Mouse (Mus musculus): Measurements from ENCODE around the gene Nab2. TPM values are rescaled to one million over a fixed set of nuclear protein-coding genes. Genes with fewer than 3 reads are reported as not detected.
A peak's percentile ranks its signal among the peaks of the same experiment; 100 is the strongest.

Gene Nab2
- polyA plus RNA-seq, 1 experiment from 2014 or later: 4.6 TPM

DNA sequence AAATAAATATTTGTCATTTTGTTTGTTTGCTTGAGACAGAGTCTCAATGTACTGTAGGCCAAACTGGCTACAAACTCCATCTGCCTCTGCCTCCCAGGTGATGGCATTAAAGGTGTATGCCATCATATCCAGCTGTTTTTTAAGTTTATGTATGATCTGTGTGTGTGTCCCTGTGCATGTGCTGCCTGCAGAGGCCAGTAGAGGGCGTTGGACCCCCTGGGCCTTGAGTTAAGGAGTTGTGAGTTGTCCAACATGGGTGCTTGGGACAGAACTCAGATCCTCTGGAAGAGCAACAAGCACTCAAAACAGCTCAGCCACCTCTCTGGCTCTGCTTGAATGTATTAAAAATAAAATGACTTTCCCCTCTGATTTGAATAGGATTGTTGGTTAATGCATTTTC lies 22.7 kb upstream of the Nab2 start:
- no peaks in the 10 kb centered on the region for H3K9me3 ChIP-seq
- no peak for ATAC-seq (ENCODE audit: low FRiP score)
- no peak overlapping the region for H3K9ac ChIP-seq
- peaks cover 46% of the 10 kb centered on the region for H3K36me3 ChIP-seq (replicated peaks)
- H3K4me2 ChIP-seq: no peak overlapping the region
- no peaks in the 10 kb centered on the region for H3K4me1 ChIP-seq
- H3K27me3 ChIP-seq: no peaks in the 10 kb centered on the region
- no peak overlapping the region for H3K27ac ChIP-seq
- WGBS: 45% methylated on average over 1 of the region's 1 CpGs
- no peak overlapping the region for H3K4me3 ChIP-seq (replicated peaks)

DNA sequence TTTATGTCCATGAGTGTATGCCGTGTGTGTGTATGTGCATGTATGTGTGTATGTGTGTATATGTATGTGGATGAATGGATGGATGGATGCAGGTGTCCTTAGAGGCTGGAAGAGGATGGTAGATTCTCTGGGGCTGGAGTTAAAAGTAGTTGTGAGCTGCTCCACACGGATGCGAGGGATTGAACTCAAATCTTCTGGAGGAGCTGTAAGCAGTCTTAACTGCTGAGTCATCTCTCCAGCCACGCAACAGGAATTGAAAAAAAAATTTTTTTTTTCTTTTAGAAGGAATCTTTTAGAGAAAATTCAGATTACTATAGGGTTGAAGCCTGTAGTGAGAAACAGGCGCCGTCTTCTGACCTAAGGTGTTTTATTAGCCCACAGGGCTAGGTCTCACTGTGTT lies 14.5 kb upstream of the Nab2 start:
- Histone ChIP-seq H3K9me3 (no peaks in the 10 kb centered on the region), H3K36me3 (replicated peaks) (no peaks in the 10 kb centered on the region), H3K4me3 (replicated peaks) (no peak overlapping the region), H3K4me2 (no peak overlapping the region), H3K27me3 (no peaks in the 10 kb centered on the region), H3K4me1 (peaks cover 7% of the 10 kb centered on the region), H3K27ac (no peak overlapping the region), H3K9ac (no peak overlapping the region)
- WGBS: 96% methylated on average over 6 of the region's 6 CpGs
- ATAC-seq (ENCODE audit: low FRiP score): no peak

DNA sequence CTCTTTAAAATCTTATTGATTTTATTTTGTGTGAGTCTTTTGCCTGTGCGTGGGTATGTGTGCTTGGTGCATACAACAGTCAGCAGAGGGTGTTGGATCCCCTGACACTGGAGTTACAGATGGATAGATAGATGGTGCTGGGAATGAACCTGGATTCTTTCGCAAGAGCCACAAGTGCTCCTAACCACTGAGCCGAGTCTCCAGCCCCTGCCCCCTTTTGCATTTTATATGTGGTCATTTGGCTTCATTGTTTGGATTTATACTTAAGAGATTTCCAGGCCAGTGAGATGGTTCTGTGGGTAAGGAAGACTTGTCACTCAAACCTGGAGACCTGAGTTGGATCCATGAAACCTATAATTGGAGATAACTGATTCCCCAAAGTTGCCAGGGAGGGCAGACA lies 11.5 kb upstream of the Nab2 start:
- no peak for ATAC-seq (ENCODE audit: low FRiP score)
- Histone ChIP-seq H3K4me1 (peaks cover 11% of the 10 kb centered on the region), H3K27me3 (no peaks in the 10 kb centered on the region), H3K9me3 (no peaks in the 10 kb centered on the region), H3K4me3 (replicated peaks) (no peak overlapping the region), H3K9ac (no peak overlapping the region), H3K4me2 (no peak overlapping the region), H3K27ac (no peak overlapping the region), H3K36me3 (replicated peaks) (no peaks in the 10 kb centered on the region)
- WGBS: 92% methylated on average over 3 of the region's 3 CpGs

DNA sequence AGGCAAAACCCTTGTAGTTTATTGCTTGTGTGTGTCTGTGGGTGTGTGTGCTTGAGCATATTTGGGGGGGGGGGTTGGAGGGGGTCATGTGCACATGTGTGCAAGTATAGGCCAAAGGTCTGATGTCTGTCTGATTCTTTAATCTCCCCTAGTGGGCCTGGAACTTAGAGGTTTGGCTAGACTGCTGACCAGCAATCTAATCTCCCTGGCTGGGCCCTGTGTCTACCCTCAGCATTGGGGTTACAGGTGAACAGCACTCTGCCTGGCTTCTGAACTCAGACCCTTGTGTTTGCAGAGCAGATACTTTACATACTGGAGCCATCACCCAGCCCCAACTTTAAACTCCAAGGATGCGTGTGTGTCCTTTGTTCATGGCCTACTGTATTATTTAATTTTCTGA lies 10.8 kb upstream of the Nab2 start:
- Histone ChIP-seq H3K27me3 (no peaks in the 10 kb centered on the region), H3K4me2 (no peak overlapping the region), H3K4me1 (peaks cover 11% of the 10 kb centered on the region), H3K9me3 (no peaks in the 10 kb centered on the region), H3K4me3 (replicated peaks) (no peak overlapping the region), H3K27ac (no peak overlapping the region), H3K9ac (no peak overlapping the region), H3K36me3 (replicated peaks) (no peaks in the 10 kb centered on the region)
- no peak for ATAC-seq (ENCODE audit: low FRiP score)
- 80% methylated on average over 1 of the region's 1 CpGs for WGBS

DNA sequence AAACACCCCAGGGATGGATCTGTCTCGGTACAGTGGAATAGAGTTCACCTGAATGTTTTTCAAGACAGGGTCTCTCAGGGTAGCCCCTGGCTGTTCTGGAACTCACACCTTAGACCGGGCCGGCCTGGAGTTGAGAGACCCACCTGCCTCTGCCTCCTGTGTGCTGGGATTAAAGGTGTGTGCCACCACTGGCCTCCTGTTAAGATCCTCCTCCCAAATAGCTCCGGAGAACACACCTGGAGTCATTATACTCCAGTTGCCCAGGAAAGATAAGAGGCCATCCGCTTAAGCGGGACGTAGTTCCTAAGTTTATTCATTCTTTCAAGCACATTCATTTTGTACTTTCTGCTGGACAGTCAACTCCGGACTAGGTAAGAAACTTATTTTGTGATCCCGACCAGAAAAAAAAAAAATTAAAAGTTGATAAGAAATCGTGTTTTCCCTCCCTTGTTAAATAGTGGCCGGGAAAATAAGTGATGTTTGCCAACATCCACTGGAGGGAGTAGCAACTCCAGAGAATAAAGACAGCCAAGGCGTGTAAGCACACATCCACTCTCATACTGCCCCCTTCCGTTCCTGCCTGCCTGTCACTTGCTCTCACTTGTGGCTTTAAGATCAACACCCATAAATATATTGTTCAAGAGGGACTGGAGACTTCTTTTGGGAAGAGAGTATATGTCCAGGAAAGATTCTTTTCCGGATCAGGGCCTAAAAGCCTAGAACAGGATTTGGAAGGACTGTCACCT lies 9.4 kb upstream of the Nab2 start:
- peaks cover 11% of the 10 kb centered on the region for H3K4me1 ChIP-seq
- H3K9me3 ChIP-seq: no peaks in the 10 kb centered on the region
- no peaks in the 10 kb centered on the region for H3K27me3 ChIP-seq
- 12% methylated on average over 14 of the region's 14 CpGs for WGBS
- no peaks in the 10 kb centered on the region for H3K36me3 ChIP-seq (replicated peaks)
- H3K4me3 ChIP-seq (replicated peaks): peak overlapping the region; percentile 76
- 0 out of 2 replicates have a peak overlapping the region, but pooled peaks have one; percentile 73 for H3K27ac ChIP-seq
- peak overlapping the region; percentile 81 for H3K9ac ChIP-seq
- peak overlapping the region; percentile 91 for H3K4me2 ChIP-seq
- ATAC-seq (ENCODE audit: low FRiP score): no peak

DNA sequence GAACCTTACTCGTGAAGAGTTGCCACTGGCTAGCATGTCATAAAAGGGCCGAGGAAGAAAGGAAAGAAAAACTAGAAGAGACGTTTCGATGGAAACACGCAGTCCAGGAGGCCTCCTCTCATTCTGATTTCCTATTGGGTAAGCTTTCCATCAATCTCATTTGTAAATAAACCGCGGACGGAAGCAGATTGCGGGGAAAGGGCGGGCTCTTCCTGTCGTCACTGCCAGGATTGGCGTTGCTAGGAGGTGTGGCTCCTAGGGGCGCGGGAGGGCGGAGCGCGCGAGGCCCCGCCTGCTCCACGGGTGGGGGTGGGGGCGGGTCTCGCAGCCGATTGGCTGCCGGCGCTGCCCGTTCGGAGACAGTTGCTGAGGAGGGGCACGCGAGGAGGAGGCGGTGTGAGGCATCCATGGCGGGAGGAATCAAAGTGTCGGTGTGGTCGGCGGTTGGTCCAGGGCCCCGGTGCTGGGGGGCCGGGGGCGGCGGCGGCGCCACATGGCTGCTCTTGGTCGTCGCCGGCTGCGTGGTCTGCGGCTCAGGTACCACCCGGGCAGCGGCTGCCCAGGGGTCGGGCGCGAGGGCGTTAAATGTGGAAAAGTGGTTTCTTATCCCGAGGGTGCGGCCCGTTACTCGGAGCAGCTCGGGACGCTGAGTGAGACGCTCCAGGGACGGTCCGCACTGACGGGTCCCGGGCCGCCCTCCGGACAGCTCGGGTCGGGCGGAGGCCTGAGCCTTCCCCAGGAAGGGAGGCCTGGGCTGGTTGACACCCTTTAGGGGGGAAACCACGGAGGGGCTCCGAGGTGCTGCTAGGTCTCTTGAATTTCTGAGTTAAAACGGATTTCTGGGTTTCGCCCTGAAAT lies 8.6 kb upstream of the Nab2 start:
- peak overlapping the region; percentile 81 for H3K9ac ChIP-seq
- no peaks in the 10 kb centered on the region for H3K9me3 ChIP-seq
- peaks cover 11% of the 10 kb centered on the region for H3K4me1 ChIP-seq
- H3K4me2 ChIP-seq: peak overlapping the region; percentile 91
- peak overlapping the region; percentile 76 for H3K4me3 ChIP-seq (replicated peaks)
- WGBS: under 1% methylated on average over 71 of the region's 71 CpGs
- H3K27me3 ChIP-seq: no peaks in the 10 kb centered on the region
- ATAC-seq (ENCODE audit: low FRiP score): peak; percentile 96
- H3K27ac ChIP-seq: peak overlapping the region; percentile 73
- H3K36me3 ChIP-seq (replicated peaks): no peaks in the 10 kb centered on the region

DNA sequence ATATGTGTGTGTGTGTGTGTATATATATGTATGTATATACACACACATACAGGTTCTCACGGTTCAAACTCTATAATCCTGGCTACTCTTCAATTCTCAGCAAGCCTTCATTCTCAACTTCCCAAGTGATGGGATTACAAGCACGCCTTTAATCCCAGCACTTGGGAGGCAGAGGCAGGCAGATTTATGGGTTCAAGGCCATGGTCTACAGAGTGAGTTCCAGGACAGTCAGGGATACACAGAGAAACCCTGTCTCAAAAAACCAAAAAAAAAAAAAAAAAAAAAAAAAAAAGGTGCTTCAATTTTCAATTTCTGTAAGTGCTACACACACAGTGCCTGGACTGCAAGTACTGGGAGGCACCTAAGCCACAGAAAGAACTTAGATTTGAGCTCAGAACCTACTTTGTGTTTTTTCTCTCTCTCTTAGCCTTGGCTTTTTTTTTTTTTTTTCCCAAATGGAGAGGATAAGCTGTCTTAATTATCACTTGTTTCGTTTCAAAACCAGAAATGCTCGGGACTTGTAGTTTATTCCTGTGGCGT lies 7.6 kb upstream of the Nab2 start:
- WGBS: 55% methylated on average over 5 of the region's 5 CpGs
- Histone ChIP-seq H3K9me3 (no peaks in the 10 kb centered on the region), H3K27me3 (no peaks in the 10 kb centered on the region), H3K9ac (no peak overlapping the region), H3K27ac (no peak overlapping the region), H3K4me1 (peaks cover 11% of the 10 kb centered on the region), H3K4me2 (peak overlapping the region; percentile 91), H3K4me3 (replicated peaks) (peak overlapping the region; percentile 76), H3K36me3 (replicated peaks) (no peaks in the 10 kb centered on the region)
- no peak for ATAC-seq (ENCODE audit: low FRiP score)

DNA sequence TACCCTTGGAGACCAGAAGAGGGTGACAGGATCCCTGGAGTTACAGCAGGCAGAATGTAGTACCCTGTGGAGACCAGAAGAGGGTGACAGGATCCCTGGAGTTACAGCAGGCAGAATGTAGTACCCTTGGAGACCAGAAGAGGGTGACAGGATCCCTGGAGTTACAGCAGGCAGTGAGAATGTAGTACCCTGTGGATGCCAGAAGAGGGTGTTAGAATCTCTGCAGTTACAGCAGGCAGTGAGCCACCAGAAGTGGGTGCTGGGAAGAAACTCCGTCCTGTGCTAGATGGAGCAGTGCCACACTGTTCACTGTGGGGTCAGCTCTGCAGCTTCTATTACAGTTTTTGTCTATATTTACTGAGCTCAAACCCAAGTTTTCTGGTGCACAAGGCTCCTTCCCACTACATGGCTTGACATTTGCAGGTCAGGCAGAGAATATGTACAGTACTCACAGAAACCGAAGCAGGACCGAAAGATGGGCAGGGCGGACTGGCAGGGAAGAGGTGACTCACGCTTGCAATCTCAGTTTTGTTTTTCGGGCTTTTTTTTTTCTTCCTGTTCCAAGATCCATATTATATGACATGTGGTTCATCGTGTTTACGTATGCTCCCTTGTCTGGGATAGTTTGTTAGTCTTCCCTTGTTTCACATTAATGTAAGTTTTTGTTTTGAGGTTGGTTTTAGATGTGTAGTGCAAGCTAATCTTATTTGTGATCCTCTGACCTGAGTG lies 6.6 kb upstream of the Nab2 start:
- Histone ChIP-seq H3K27me3 (peaks cover under 1% of the 10 kb centered on the region; the same call in 1 of the 2 replicates), H3K9ac (no peak overlapping the region), H3K27ac (peak overlapping the region; percentile 31; the same call in 1 of the 2 replicates), H3K4me3 (replicated peaks) (no peak overlapping the region), H3K36me3 (replicated peaks) (no peaks in the 10 kb centered on the region), H3K9me3 (no peaks in the 10 kb centered on the region), H3K4me1 (peaks cover 11% of the 10 kb centered on the region), H3K4me2 (no peak overlapping the region)
- 87% methylated on average over 8 of the region's 8 CpGs for WGBS
- ATAC-seq (ENCODE audit: low FRiP score): no peak

DNA sequence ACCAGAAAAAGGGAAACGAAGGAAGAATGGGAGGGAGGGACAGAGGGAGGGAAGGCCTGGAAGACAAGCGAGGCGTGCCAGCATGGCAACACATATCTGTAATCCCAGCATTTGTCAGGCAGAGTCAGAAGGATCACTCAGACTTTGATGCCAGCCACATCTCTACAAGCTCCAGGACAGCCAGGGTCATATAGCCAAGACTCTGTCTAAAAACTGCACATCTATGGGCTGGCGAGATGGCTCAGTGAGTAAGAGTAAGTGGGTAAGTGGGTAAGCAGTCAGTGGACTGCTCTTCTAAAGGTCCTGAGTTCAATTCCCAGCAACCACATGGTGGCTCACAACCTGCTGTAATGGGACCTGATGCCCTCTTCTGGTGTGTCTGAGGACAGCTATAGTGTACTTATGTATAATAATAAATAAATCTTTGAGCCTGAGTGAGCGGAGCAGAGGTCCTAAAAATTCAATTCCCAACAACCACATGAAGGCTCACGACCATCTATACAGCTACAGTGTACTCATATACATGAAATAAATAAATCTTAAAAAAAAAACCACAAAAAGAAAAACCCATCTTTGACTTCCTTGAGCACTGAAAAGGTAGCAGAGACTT lies 5.8 kb upstream of the Nab2 start:
- no peak for ATAC-seq (ENCODE audit: low FRiP score)
- 88% methylated on average over 6 of the region's 6 CpGs for WGBS
- peaks cover 8% of the 10 kb centered on the region for H3K27me3 ChIP-seq
- H3K9ac ChIP-seq: no peak overlapping the region
- H3K4me3 ChIP-seq (replicated peaks): no peak overlapping the region
- peaks cover 13% of the 10 kb centered on the region for H3K4me1 ChIP-seq
- H3K36me3 ChIP-seq (replicated peaks): no peaks in the 10 kb centered on the region
- no peak overlapping the region for H3K4me2 ChIP-seq
- no peak overlapping the region for H3K27ac ChIP-seq
- no peaks in the 10 kb centered on the region for H3K9me3 ChIP-seq

DNA sequence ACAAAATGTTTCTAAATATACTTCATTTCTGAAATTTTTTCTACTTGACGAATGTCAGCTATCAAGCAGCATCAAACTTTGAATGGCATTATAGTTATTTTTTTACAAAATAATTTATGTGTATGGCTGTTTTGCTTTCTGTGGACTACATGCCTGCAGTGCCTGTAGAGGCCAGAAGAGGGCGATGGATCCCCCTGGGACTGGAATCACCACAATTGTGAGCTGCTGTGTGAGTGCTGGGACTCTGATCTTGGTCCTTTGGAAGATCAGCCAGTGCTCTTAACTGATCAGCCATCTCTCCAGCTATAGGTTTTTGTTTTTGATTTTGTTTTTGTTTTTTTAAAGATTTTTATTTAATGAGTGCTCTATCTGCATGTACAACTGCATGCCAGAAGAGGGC lies 2.9 kb upstream of the Nab2 start:
- Histone ChIP-seq H3K4me1 (peaks cover 31% of the 10 kb centered on the region), H3K27ac (no peak overlapping the region), H3K9me3 (no peaks in the 10 kb centered on the region), H3K36me3 (replicated peaks) (no peaks in the 10 kb centered on the region), H3K4me2 (no peak overlapping the region), H3K9ac (no peak overlapping the region), H3K27me3 (peaks cover 36% of the 10 kb centered on the region), H3K4me3 (replicated peaks) (no peak overlapping the region)
- ATAC-seq (ENCODE audit: low FRiP score): no peak
- WGBS: 47% methylated on average over 2 of the region's 2 CpGs

DNA sequence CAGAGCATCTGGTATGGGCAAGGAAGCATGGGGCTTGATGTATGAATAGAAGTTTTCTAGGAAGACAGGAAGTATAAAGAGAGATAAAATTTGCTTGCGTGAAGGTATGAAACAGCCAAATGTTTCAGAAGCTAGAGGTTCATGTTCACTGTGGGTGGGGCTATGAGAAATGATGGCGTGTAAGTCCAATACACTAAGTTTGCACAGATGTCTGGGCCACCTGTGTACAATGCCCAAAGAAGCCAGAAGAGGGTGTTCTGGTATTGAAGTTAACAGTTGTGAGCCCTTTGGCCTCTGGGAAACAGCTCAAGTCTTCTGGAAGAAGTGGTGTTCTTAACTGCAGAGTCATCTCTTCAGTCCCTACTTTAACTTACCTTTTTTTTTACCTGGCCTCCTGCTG lies 1.8 kb upstream of the Nab2 start:
- WGBS: 90% methylated on average over 2 of the region's 2 CpGs
- H3K4me2 ChIP-seq: no peak overlapping the region
- H3K27me3 ChIP-seq: peaks cover 47% of the 10 kb centered on the region
- no peaks in the 10 kb centered on the region for H3K36me3 ChIP-seq (replicated peaks)
- no peak overlapping the region for H3K27ac ChIP-seq
- H3K4me3 ChIP-seq (replicated peaks): no peak overlapping the region
- peaks cover 42% of the 10 kb centered on the region for H3K4me1 ChIP-seq
- no peaks in the 10 kb centered on the region for H3K9me3 ChIP-seq
- no peak overlapping the region for H3K9ac ChIP-seq
- no peak for ATAC-seq (ENCODE audit: low FRiP score)

Measured in forebrain, embryonic 12.5 days (tissue).